Mouse (Mus musculus) liver, adult 2 months (tissue): ENCODE measurements around the gene Axdnd1.

Source experiments
- CTCF ChIP-seq: fragments of 200-500 bp; IDR thresholded peaks from 2 replicates; pipeline ENCODE4 v1.5.1; 2011; ENCODE audit warnings: low read depth, low read length, control low read depth
- POLR2A ChIP-seq: fragments of 200-500 bp; IDR thresholded peaks from 2 replicates; pipeline ENCODE4 v1.6.1; 2011; ENCODE audit warnings: low read length, control low read depth; ENCODE audit not compliant: insufficient read depth; ENCODE audit errors: extremely low read depth

DNA sequence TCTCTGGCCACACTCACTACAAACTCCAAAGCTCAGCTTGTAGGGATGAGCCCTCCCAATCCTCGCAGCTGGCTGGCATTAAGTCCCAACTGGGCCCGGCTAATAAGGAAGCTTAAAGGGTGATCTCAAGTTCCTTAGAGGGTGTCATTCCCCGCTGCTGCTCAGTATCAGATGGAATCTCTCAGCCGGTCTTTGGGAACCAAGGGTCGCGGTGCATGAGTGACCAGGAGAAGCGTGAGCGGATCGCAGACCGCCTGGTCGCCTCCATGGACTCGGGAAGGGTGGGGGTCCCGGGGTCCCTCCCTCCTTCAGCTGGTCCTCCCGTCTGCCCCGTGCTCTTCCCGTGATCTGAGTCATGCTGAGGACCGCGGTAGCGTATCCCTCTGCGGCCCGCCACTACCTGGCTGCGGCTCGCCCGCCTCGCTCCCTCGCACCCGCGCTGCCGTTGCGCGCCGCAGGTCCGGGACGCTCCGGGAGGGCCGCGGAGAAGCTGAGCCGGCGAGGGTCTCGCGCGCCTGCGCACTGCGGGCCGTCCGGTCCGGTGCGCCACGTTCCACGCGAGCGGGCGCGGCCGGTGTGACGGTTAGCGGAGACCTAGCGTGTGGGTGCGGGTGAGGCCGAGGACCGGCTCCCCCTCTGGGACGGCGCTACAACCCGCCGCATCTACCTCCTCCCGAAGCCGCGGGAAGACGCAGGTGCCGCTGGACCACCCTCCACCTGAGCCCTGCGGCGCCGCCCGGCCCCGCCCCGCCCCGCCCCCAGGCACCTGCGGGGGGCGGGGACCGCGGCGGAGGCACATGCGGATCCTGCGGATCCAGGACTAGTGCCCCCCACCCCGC is 117.8 kb downstream of the Axdnd1 start, which contains the start of gene Tdrd5:
- no peak for TF ChIP-seq CTCF
- TF ChIP-seq POLR2A = no peak
